Mouse (Mus musculus): ENCODE data around the gene Trim28.

Gene Trim28

GRCm38 (mm10) chr7:12998851-12999250 lies at the start of gene Trim28:
TSS of gene Trim28 (plus strand) at chr7:12999114.
- no peak for DNase-seq

GRCm38 (mm10) chr7:12949872-12950229 lies 49.1 kb upstream of the Trim28 start:
- DNase-seq = no peak

- no peak for DNase-seq
Measured at GRCm38 (mm10) chr7:12954896-12955295, 44.0 kb upstream of the Trim28 start.

GRCm38 (mm10) chr7:12957511-12957910 lies 41.4 kb upstream of the Trim28 start:
- DNase-seq = no peak

GRCm38 (mm10) chr7:12958948-12959347 lies 40.0 kb upstream of the Trim28 start:
- DNase-seq = no peak

GRCm38 (mm10) chr7:12959718-12960117 lies 39.2 kb upstream of the Trim28 start:
- DNase-seq = no peak

- DNase-seq = no peak
Measured at GRCm38 (mm10) chr7:12961511-12962141, 37.3 kb upstream of the Trim28 start.

- peak; percentile 95 for DNase-seq
Measured at GRCm38 (mm10) chr7:12965678-12966091, 33.2 kb upstream of the Trim28 start, which contains the start of gene Zfp324. TSS of gene Zfp324 (plus strand) at chr7:12965838.

- peak; percentile 88 for DNase-seq
Measured at GRCm38 (mm10) chr7:12966104-12966845, 32.6 kb upstream of the Trim28 start.

GRCm38 (mm10) chr7:12970906-12971305 lies 28.0 kb upstream of the Trim28 start:
- no peak for DNase-seq

GRCm38 (mm10) chr7:12977682-12978389 lies 21.1 kb upstream of the Trim28 start, which contains the start of gene Zfp446:
TSS of gene Zfp446 (plus strand) at chr7:12977848.
- DNase-seq = peak; percentile 99

- peak; percentile 72 for DNase-seq
Measured at GRCm38 (mm10) chr7:12978931-12979722, 19.8 kb upstream of the Trim28 start.

- DNase-seq = no peak
Measured at GRCm38 (mm10) chr7:12979776-12980175, 19.1 kb upstream of the Trim28 start.

GRCm38 (mm10) chr7:12980291-12980690 lies 18.6 kb upstream of the Trim28 start:
- no peak for DNase-seq

- DNase-seq = no peak
Measured at GRCm38 (mm10) chr7:12985724-12986123, 13.2 kb upstream of the Trim28 start.

- no peak for DNase-seq
Measured at GRCm38 (mm10) chr7:12986906-12987305, 12.0 kb upstream of the Trim28 start.

- no peak for DNase-seq
Measured at GRCm38 (mm10) chr7:12987409-12988189, 11.3 kb upstream of the Trim28 start.

- DNase-seq = no peak
Measured at GRCm38 (mm10) chr7:12992222-12992621, 6.7 kb upstream of the Trim28 start.

GRCm38 (mm10) chr7:12993148-12993547 lies 5.8 kb upstream of the Trim28 start:
- DNase-seq = no peak

GRCm38 (mm10) chr7:12995862-12996261 lies 3.1 kb upstream of the Trim28 start:
- DNase-seq = no peak

GRCm38 (mm10) chr7:12997230-12997629 lies 1.7 kb upstream of the Trim28 start:
- DNase-seq = no peak

GRCm38 (mm10) chr7:12998053-12998452 lies 861 bp upstream of the Trim28 start, which contains the start of gene Slc27a5:
TSS of gene Slc27a5 (minus strand) at chr7:12998192.
- no peak for DNase-seq
